Mouse (Mus musculus): ENCODE measurements around the gene Kctd13.

DNA sequence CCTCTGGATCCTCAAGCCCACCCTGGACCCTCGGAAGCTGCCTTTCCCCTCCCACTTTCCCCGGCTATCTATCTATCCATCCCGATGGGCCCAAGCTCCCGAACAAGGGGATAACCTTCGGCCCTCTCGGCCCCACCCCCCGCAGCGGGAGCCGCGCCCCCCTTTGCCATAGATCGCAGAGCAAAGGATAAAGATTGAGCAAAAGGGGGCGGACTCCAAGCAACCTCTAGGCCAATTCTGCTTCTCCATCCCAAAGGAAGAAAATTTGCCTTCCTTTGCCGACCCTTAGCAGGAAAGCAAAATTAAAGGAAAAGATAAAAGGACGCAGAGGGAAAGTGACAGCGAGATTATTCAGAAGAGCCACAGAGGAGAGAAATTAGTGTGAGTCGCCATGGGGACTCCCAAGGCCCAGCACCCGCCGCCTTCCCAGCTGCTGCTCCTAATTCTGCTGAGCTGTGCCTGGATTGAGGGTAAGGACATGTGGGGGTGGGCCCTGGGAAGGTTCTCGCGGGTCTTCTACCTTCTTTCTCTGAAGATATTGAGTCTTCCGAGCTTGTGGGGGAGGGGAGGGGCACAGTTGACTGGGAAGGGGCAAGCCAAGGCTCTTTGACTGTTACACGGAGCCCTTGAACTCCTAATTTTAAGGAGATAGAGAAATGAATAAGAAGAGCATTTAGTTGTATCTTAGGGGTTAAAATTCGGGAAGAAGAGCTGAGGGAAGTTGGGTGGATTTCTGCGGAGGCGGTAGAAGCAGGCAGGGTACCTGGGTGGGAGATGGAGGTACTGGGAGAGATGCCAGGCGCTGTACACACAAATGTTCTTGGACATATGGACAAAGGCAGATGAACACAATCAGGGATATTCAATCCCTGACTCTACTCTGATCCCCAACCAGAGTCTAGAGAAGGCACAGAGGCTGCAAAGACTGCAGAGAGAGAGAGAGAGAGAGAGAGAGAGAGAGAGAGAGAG lies 22.3 kb downstream of the Kctd13 start:
- TF ChIP-seq CTCF (IDR thresholded peaks at IDR 0.05; ENCODE audit: control insufficient read depth, insufficient read depth, low read length) (no peak), POLR2A (IDR thresholded peaks at IDR 0.05; ENCODE audit: borderline replicate concordance, control insufficient read depth, low read depth, low read length) (no peak)

Measured in bone marrow, adult 2 months (tissue).